Mouse (Mus musculus): ENCODE data around the gene Arl15. TPM values are rescaled to one million over a fixed set of nuclear protein-coding genes. Genes with fewer than 3 reads are reported as not detected.

Arl15 gene
- polyA plus RNA-seq, 1 experiment from 2014 or later: 19.7 TPM

DNA sequence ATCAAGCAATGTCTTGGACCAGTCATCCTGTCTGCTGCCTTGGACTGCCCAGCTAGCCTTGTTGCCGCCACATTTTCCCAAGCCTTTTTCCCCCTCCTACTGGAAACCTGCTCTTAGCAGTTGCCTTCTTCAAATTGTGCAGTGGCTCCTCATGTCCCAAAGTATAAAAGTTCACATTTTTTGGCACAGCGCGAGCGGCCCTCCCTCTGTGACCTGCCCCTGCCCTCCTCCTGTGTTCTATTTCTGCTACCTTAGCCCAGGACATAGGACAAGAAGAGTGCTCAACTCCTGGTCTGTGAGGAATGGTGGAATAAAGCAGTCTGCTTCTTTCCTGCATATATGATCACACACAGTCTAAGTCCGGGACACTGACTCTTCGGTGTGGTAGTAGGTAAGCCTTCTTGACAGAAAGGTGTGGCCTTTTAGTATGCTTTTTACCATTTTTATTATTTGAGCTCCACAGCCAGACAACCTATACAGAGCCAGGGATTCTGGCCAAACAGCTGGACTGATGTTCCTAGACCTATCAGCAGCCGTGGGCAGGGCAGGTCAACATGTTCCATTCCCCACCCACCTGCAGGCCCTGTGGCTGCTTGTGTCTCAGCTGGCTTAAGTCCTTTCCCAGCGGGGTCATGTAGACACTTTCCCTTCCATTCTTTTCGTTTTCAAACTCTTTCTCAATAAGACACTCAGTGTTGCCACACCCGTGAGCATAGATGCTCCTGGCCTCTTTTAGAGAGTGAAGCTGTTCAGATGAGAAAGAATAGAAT lies 293.6 kb downstream of the Arl15 start:
- 89% methylated on average over 10 of the region's 10 CpGs for WGBS
- H3K27me3 ChIP-seq (replicated peaks; ENCODE audit: control insufficient read depth, insufficient read depth, low read length): no peaks in the 10 kb centered on the region
- no peaks in the 10 kb centered on the region for H3K36me3 ChIP-seq (ENCODE audit: control insufficient read depth, insufficient read depth)
- no peak overlapping the region for H3K9ac ChIP-seq (replicated peaks; ENCODE audit: low read depth, low read length)
- no peaks in the 10 kb centered on the region for H3K9me3 ChIP-seq (ENCODE audit: control insufficient read depth, low read length)
- H3K4me3 ChIP-seq (replicated peaks; ENCODE audit: low read length): no peak overlapping the region
- no peak overlapping the region for H3K4me2 ChIP-seq (ENCODE audit: low read length)
- H3K27ac ChIP-seq (ENCODE audit: low read length): no peak overlapping the region
- no peak for ATAC-seq
- no peaks in the 10 kb centered on the region for H3K4me1 ChIP-seq (replicated peaks; ENCODE audit: control insufficient read depth, insufficient read depth, low read length)

DNA sequence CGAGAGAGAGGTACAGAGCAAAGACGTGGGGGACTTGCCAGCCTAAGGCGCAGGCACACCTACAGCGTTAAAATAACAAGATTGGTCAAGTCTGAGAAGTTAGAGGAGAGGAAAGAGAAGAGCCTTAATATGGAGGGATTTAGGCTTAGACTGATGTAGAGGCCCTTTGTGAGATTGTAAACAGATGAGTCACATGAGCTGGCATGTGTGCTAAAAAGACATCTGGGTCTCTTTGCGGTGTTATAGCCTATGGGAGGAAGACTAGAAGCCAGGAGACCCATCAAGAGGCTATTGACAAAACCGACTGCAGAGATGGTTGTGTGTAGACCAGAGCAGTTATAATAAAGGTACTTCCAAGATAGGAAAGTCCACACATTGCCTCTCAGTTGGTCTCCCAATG lies 296.5 kb downstream of the Arl15 start:
- no peaks in the 10 kb centered on the region for H3K9me3 ChIP-seq (ENCODE audit: control insufficient read depth, low read length)
- H3K36me3 ChIP-seq (ENCODE audit: control insufficient read depth, insufficient read depth): no peaks in the 10 kb centered on the region
- no peak for ATAC-seq
- no peak overlapping the region for H3K4me2 ChIP-seq (ENCODE audit: low read length)
- H3K4me1 ChIP-seq (replicated peaks; ENCODE audit: control insufficient read depth, insufficient read depth, low read length): no peaks in the 10 kb centered on the region
- H3K27ac ChIP-seq (ENCODE audit: low read length): no peak overlapping the region
- H3K9ac ChIP-seq (replicated peaks; ENCODE audit: low read depth, low read length): no peak overlapping the region
- H3K27me3 ChIP-seq (replicated peaks; ENCODE audit: control insufficient read depth, insufficient read depth, low read length): no peaks in the 10 kb centered on the region
- 90% methylated on average over 6 of the region's 6 CpGs for WGBS
- no peak overlapping the region for H3K4me3 ChIP-seq (replicated peaks; ENCODE audit: low read length)

DNA sequence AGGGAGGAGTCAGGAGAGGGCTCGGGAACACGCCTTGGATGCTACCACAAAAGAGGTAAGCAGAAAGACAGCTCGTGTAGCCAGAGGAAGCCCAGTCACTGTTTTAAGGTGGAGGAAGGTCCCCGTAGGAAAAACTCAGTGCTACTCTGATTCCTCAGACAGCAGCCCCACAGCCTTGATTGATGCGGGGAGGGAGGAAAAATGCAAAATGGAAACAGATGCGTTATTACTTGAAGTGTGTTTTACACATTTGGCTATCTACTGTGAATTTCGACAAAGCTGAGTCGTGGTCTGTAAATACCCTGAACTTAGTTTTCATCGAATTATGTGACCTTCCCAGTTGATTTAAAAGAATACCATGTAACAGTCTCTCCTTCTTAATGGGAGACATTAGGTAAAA lies 296.9 kb downstream of the Arl15 start:
- H3K4me3 ChIP-seq (replicated peaks; ENCODE audit: low read length): no peak overlapping the region
- no peaks in the 10 kb centered on the region for H3K4me1 ChIP-seq (replicated peaks; ENCODE audit: control insufficient read depth, insufficient read depth, low read length)
- 72% methylated on average over 9 of the region's 9 CpGs for WGBS
- no peaks in the 10 kb centered on the region for H3K9me3 ChIP-seq (ENCODE audit: control insufficient read depth, low read length)
- H3K27me3 ChIP-seq (replicated peaks; ENCODE audit: control insufficient read depth, insufficient read depth, low read length): no peaks in the 10 kb centered on the region
- ATAC-seq: no peak
- H3K4me2 ChIP-seq (ENCODE audit: low read length): no peak overlapping the region
- no peak overlapping the region for H3K27ac ChIP-seq (ENCODE audit: low read length)
- H3K36me3 ChIP-seq (ENCODE audit: control insufficient read depth, insufficient read depth): no peaks in the 10 kb centered on the region
- no peak overlapping the region for H3K9ac ChIP-seq (replicated peaks; ENCODE audit: low read depth, low read length)

DNA sequence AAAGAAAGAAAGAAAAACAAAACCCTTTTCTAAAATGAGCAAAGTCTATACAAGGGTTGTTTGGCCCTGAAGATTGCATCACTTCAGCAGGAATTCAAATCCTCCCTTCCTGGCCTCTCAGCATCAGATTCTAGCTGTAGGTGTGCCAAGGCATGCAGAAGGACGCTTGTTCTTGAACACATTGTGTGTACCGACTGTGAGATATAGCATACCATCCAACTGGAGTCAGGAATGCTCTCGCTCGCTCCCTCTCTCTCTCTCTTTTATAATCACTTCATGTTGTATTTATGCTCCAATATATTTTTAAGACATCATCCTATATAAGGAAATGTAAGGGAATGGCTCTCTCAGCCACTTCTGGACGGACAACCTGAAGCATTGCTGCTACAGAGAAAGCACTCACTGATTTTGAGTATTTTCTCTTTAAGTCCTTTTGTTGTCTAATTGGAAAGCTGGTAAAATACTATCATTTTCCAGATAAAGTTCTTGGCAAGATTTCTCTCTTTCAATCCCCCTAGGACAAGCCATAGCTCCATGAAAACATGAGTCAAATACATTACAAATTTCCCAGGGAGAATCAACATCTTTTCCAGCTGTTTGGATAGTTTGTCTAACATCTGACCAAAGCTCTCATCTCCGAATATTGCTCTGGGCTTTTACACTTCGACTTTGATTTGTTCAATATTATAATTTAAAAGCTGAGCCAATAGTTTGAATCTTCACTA lies 300.0 kb downstream of the Arl15 start:
- Histone ChIP-seq H3K4me3 (replicated peaks; ENCODE audit: low read length) (no peak overlapping the region), H3K4me1 (replicated peaks; ENCODE audit: control insufficient read depth, insufficient read depth, low read length) (no peaks in the 10 kb centered on the region), H3K27me3 (replicated peaks; ENCODE audit: control insufficient read depth, insufficient read depth, low read length) (no peaks in the 10 kb centered on the region), H3K27ac (ENCODE audit: low read length) (no peak overlapping the region; the same call in 1 of the 2 replicates), H3K4me2 (ENCODE audit: low read length) (no peak overlapping the region), H3K36me3 (ENCODE audit: control insufficient read depth, insufficient read depth) (no peaks in the 10 kb centered on the region), H3K9me3 (ENCODE audit: control insufficient read depth, low read length) (no peaks in the 10 kb centered on the region), H3K9ac (replicated peaks; ENCODE audit: low read depth, low read length) (no peak overlapping the region)
- peak; percentile 47; the same call in 1 of the 2 replicates for ATAC-seq
- WGBS: 70% methylated on average over 7 of the region's 7 CpGs

DNA sequence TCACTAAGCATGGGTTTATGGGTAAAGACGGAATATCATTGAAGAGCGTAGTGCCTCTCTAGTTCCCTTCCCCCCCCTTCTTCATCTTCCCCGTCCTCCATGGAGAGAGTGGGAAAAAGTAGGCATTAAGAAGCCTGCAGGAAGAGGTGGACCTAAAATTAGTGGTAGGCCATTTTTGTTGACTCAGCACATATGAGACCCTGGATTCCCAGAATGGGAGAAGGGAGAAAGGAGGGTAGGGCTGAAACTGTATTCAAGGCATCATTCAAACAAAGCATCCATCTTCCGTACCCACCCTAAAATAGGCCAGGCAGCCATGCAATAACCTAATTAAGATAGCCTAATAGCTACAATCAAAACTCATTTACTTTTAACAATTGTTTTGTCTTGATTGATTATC lies 301.1 kb downstream of the Arl15 start:
- Histone ChIP-seq H3K4me1 (replicated peaks; ENCODE audit: control insufficient read depth, insufficient read depth, low read length) (no peaks in the 10 kb centered on the region), H3K4me3 (replicated peaks; ENCODE audit: low read length) (no peak overlapping the region), H3K27me3 (replicated peaks; ENCODE audit: control insufficient read depth, insufficient read depth, low read length) (no peaks in the 10 kb centered on the region), H3K36me3 (ENCODE audit: control insufficient read depth, insufficient read depth) (no peaks in the 10 kb centered on the region), H3K4me2 (ENCODE audit: low read length) (no peak overlapping the region), H3K9ac (replicated peaks; ENCODE audit: low read depth, low read length) (no peak overlapping the region), H3K27ac (ENCODE audit: low read length) (no peak overlapping the region), H3K9me3 (ENCODE audit: control insufficient read depth, low read length) (no peaks in the 10 kb centered on the region)
- ATAC-seq: no peak
- WGBS: 84% methylated on average over 4 of the region's 4 CpGs

DNA sequence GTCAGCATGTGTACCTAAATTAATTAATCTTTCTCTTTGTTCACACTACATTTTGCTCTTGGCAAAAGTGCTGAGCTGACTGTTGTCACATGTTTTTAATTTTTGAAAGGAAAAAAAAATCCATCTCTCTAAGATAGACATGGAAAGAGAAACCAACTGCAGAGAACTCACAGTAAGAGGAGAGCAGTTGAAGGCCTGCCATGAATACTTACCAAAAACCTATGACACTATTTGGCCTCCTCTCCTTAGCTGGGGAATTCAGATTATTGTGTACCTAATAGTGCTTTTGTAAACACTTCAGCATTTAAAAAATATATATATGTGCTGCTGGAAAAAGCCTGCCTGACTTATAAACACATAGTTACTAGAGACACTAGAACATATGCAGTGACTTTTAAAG lies 302.1 kb downstream of the Arl15 start:
- Histone ChIP-seq H3K4me2 (ENCODE audit: low read length) (no peak overlapping the region), H3K27ac (ENCODE audit: low read length) (no peak overlapping the region), H3K27me3 (replicated peaks; ENCODE audit: control insufficient read depth, insufficient read depth, low read length) (no peaks in the 10 kb centered on the region), H3K4me3 (replicated peaks; ENCODE audit: low read length) (no peak overlapping the region), H3K9ac (replicated peaks; ENCODE audit: low read depth, low read length) (no peak overlapping the region), H3K36me3 (ENCODE audit: control insufficient read depth, insufficient read depth) (no peaks in the 10 kb centered on the region), H3K9me3 (ENCODE audit: control insufficient read depth, low read length) (no peaks in the 10 kb centered on the region), H3K4me1 (replicated peaks; ENCODE audit: control insufficient read depth, insufficient read depth, low read length) (no peaks in the 10 kb centered on the region)
- no peak for ATAC-seq

DNA sequence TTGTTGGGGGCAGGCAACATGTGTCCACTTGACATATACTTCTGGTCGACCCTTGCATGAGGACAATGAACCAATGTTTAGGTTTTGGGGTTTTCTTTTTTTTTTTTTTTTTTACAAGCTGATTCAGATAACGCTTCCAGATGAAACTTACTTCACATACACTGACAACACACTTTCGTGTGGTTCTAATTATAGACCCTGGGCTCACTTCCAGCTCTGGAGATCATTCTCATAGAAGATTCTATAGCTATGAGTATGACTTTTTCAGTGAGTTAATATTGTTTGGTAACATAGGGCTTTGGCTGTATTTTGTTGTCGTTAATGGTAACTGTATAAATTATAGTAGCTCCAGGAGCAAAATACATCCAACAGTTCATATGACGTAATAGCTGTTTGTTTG lies 306.9 kb downstream of the Arl15 start:
- no peak overlapping the region for H3K27ac ChIP-seq (ENCODE audit: low read length)
- H3K9ac ChIP-seq (replicated peaks; ENCODE audit: low read depth, low read length): no peak overlapping the region
- no peaks in the 10 kb centered on the region for H3K27me3 ChIP-seq (replicated peaks; ENCODE audit: control insufficient read depth, insufficient read depth, low read length)
- 67% methylated on average over 5 of the region's 5 CpGs for WGBS
- H3K4me1 ChIP-seq (replicated peaks; ENCODE audit: control insufficient read depth, insufficient read depth, low read length): peaks cover 2% of the 10 kb centered on the region
- H3K36me3 ChIP-seq (ENCODE audit: control insufficient read depth, insufficient read depth): no peaks in the 10 kb centered on the region
- no peak for ATAC-seq
- H3K4me2 ChIP-seq (ENCODE audit: low read length): no peak overlapping the region
- H3K4me3 ChIP-seq (replicated peaks; ENCODE audit: low read length): no peak overlapping the region
- H3K9me3 ChIP-seq (ENCODE audit: control insufficient read depth, low read length): no peaks in the 10 kb centered on the region

DNA sequence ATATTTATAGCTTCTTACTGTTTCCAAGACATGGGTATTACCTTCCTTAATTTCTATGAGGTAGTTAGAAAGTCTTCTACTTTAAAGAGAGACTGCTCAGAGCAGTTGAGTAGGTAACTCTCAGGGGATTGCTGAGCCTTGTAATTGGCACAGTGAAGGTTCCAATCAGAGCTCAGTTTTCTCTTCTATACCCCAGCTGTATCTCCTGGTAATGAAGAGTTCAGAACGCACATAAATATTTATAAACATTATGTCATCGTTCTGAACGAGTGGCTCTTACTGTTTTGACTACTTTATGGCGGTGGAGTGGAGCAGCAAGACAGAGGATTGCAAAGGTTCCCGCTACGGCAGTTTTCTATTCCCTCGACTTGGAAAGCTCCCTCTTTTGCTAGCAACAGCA lies 311.8 kb downstream of the Arl15 start:
- no peak overlapping the region for H3K27ac ChIP-seq (ENCODE audit: low read length)
- ATAC-seq: peak; percentile 58; the same call in 1 of the 2 replicates
- H3K9ac ChIP-seq (replicated peaks; ENCODE audit: low read depth, low read length): no peak overlapping the region
- no peak overlapping the region for H3K4me2 ChIP-seq (ENCODE audit: low read length)
- no peaks in the 10 kb centered on the region for H3K27me3 ChIP-seq (replicated peaks; ENCODE audit: control insufficient read depth, insufficient read depth, low read length)
- H3K4me1 ChIP-seq (replicated peaks; ENCODE audit: control insufficient read depth, insufficient read depth, low read length): peaks cover 8% of the 10 kb centered on the region
- WGBS: 11% methylated on average over 7 of the region's 7 CpGs
- no peak overlapping the region for H3K4me3 ChIP-seq (replicated peaks; ENCODE audit: low read length)
- no peaks in the 10 kb centered on the region for H3K9me3 ChIP-seq (ENCODE audit: control insufficient read depth, low read length)
- no peaks in the 10 kb centered on the region for H3K36me3 ChIP-seq (ENCODE audit: control insufficient read depth, insufficient read depth)

DNA sequence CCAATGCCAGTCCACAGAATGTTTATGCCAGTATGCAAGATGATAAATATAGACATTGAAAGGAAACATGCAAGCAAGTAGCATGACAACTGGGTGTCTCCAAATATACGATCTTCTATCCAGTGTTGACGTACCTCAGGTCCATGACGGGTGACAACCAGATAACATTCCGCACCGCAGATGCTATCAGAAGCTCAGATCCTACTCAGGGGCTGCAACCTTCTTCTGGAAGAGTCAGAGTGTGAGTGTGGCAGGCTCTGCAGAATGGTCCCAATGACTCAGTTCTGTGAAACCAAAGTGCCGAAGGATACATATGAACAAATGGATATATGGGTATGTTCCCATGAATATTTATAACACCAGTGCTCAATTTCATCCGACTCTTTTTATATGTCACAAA lies 313.2 kb downstream of the Arl15 start:
- Histone ChIP-seq H3K36me3 (ENCODE audit: control insufficient read depth, insufficient read depth) (no peaks in the 10 kb centered on the region), H3K27me3 (replicated peaks; ENCODE audit: control insufficient read depth, insufficient read depth, low read length) (no peaks in the 10 kb centered on the region), H3K9me3 (ENCODE audit: control insufficient read depth, low read length) (no peaks in the 10 kb centered on the region), H3K4me1 (replicated peaks; ENCODE audit: control insufficient read depth, insufficient read depth, low read length) (peaks cover 8% of the 10 kb centered on the region), H3K4me2 (ENCODE audit: low read length) (no peak overlapping the region), H3K9ac (replicated peaks; ENCODE audit: low read depth, low read length) (no peak overlapping the region), H3K4me3 (replicated peaks; ENCODE audit: low read length) (no peak overlapping the region), H3K27ac (ENCODE audit: low read length) (no peak overlapping the region)
- 93% methylated on average over 7 of the region's 7 CpGs for WGBS
- ATAC-seq: no peak
